Mouse (Mus musculus) stomach, embryonic 14.5 days (tissue): ENCODE results near the gene Fam222a. TPM values are rescaled to one million over a fixed set of nuclear protein-coding genes. Genes with fewer than 3 reads are reported as not detected.

ENCODE experiments used
- ATAC-seq: fragments of 200-750 bp; cut with Nextera tagmentation; 2 replicates; pipeline ENCODE4 v1.8.0; 2017; ENCODE audit warnings: low read depth, moderate TSS enrichment; ENCODE audit not compliant: insufficient number of reproducible peaks, insufficient read depth, low FRiP score
- H3K27ac ChIP-seq: fragments of 300-500 bp; sonication (generic); 2 replicates; pipeline ENCODE4 v1.5.1; 2014; ENCODE audit warnings: mild to moderate bottlenecking, low read length, moderate library complexity, mixed read lengths
- H3K27me3 ChIP-seq: fragments of 300-500 bp; sonication (generic); 2 replicates; pipeline ENCODE4 v1.6.1; 2014; ENCODE audit warnings: low read length, control low read depth, mixed read lengths; ENCODE audit not compliant: control insufficient read depth, insufficient read depth
- H3K36me3 ChIP-seq: fragments of 300-500 bp; sonication (generic); 2 replicates; pipeline ENCODE4 v1.6.1; 2014; ENCODE audit warnings: mild to moderate bottlenecking, control low read depth, low read length, moderate library complexity, mixed read lengths; ENCODE audit not compliant: control insufficient read depth, insufficient read depth
- H3K4me1 ChIP-seq: fragments of 300-500 bp; sonication (generic); 2 replicates; pipeline ENCODE4 v1.6.1; 2014; ENCODE audit warnings: low read length, control low read depth, mixed read lengths; ENCODE audit not compliant: control insufficient read depth, insufficient read depth
- H3K4me2 ChIP-seq: fragments of 300-500 bp; sonication (generic); replicated peaks from 2 replicates; pipeline ENCODE4 v1.6.1; 2014; ENCODE audit warnings: low read depth, low read length, control low read depth
- H3K4me3 ChIP-seq: fragments of 300-500 bp; sonication (generic); 2 replicates; pipeline ENCODE4 v1.5.1; 2014; ENCODE audit warnings: low read depth, low read length, control low read depth
- H3K9ac ChIP-seq: fragments of 300-500 bp; sonication (generic); replicated peaks from 2 replicates; pipeline ENCODE4 v1.6.1; 2014; ENCODE audit warnings: low read depth, mild to moderate bottlenecking, control low read depth, low read length, moderate library complexity, mixed read lengths
- H3K9me3 ChIP-seq: fragments of 300-500 bp; sonication (generic); 2 replicates; pipeline ENCODE4 v1.6.1; 2016; ENCODE audit warnings: low read depth, low read length, control low read depth; ENCODE audit not compliant: control insufficient read depth
- WGBS: fragments of 180-500 bp; shearing (Covaris S2); extraction: QIAGEN DNeasy Blood & Tissue Kit; methylation state at CpG from one replicate; pipeline ENCODE4 v1.1.7; 2014; 5-methylcytosine and 5-hydroxymethylcytosine counted together
- polyA plus RNA-seq: library from polyadenylated mRNA; unstranded; fragments of >200 nt; fragmentation: Nextera tagmentation; extraction: Ambion mirVana; gene quantifications from 2 replicates; pipeline ENCODE4 v1.2.1, GENCODE M21; 2014

Fam222a gene
- polyA plus RNA-seq, 1 experiment from 2014 or later = 2.9 TPM

- Histone ChIP-seq H3K27ac (no peak overlapping the region), H3K27me3 (no peaks in the 10 kb centered on the region), H3K9me3 (no peaks in the 10 kb centered on the region), H3K36me3 (no peaks in the 10 kb centered on the region), H3K9ac (no peak overlapping the region), H3K4me3 (no peak overlapping the region), H3K4me1 (peaks cover 82% of the 10 kb centered on the region), H3K4me2 (no peak overlapping the region)
- no peak for ATAC-seq
- 71% methylated on average over 17 of the region's 17 CpGs for WGBS
These were observed 22.5 kb downstream of the Fam222a start for GRCm38 (mm10) chr5:114590043-114590913.

GRCm38 (mm10) chr5:114591151-114591561, 23.3 kb downstream of the Fam222a start:
- no peak overlapping the region for H3K4me2 ChIP-seq
- 29% methylated on average over 15 of the region's 15 CpGs for WGBS
- H3K9ac ChIP-seq = no peak overlapping the region
- H3K27ac ChIP-seq = no peak overlapping the region
- peaks cover 74% of the 10 kb centered on the region for H3K4me1 ChIP-seq
- H3K36me3 ChIP-seq = no peaks in the 10 kb centered on the region
- H3K9me3 ChIP-seq = no peaks in the 10 kb centered on the region
- H3K4me3 ChIP-seq = no peak overlapping the region
- ATAC-seq = no peak
- H3K27me3 ChIP-seq = no peaks in the 10 kb centered on the region

GRCm38 (mm10) chr5:114592463-114593160, 24.8 kb downstream of the Fam222a start:
- H3K9ac ChIP-seq = no peak overlapping the region
- 74% methylated on average over 19 of the region's 19 CpGs for WGBS
- peaks cover 76% of the 10 kb centered on the region for H3K4me1 ChIP-seq
- ATAC-seq = no peak
- H3K9me3 ChIP-seq = no peaks in the 10 kb centered on the region
- H3K27me3 ChIP-seq = no peaks in the 10 kb centered on the region
- no peak overlapping the region for H3K27ac ChIP-seq
- no peaks in the 10 kb centered on the region for H3K36me3 ChIP-seq
- H3K4me3 ChIP-seq = no peak overlapping the region
- H3K4me2 ChIP-seq = no peak overlapping the region

- Histone ChIP-seq H3K4me2 (no peak overlapping the region), H3K4me1 (peaks cover 70% of the 10 kb centered on the region), H3K36me3 (no peaks in the 10 kb centered on the region), H3K27me3 (no peaks in the 10 kb centered on the region), H3K9me3 (no peaks in the 10 kb centered on the region), H3K27ac (no peak overlapping the region), H3K4me3 (no peak overlapping the region), H3K9ac (no peak overlapping the region)
- ATAC-seq = no peak
- 70% methylated on average over 12 of the region's 12 CpGs for WGBS
These were observed 25.5 kb downstream of the Fam222a start for GRCm38 (mm10) chr5:114593161-114593821.

GRCm38 (mm10) chr5:114593949-114594348, 26.1 kb downstream of the Fam222a start:
- 0 out of 2 replicates have a peak overlapping the region, but pooled peaks have one; percentile 25 for H3K4me2 ChIP-seq
- H3K27me3 ChIP-seq = no peaks in the 10 kb centered on the region
- H3K4me3 ChIP-seq = no peak overlapping the region
- no peak for ATAC-seq
- H3K9ac ChIP-seq = no peak overlapping the region
- H3K27ac ChIP-seq = peak overlapping the region; percentile 91
- H3K4me1 ChIP-seq = peaks cover 64% of the 10 kb centered on the region
- H3K9me3 ChIP-seq = no peaks in the 10 kb centered on the region
- WGBS = 68% methylated on average over 5 of the region's 5 CpGs
- H3K36me3 ChIP-seq = no peaks in the 10 kb centered on the region

- Histone ChIP-seq H3K4me2 (peak overlapping the region; percentile 25; the same call in 1 of the 2 replicates), H3K9me3 (no peaks in the 10 kb centered on the region), H3K4me1 (peaks cover 57% of the 10 kb centered on the region), H3K27me3 (no peaks in the 10 kb centered on the region), H3K4me3 (no peak overlapping the region), H3K9ac (no peak overlapping the region), H3K27ac (peak overlapping the region; percentile 91), H3K36me3 (no peaks in the 10 kb centered on the region)
- ATAC-seq = peak; percentile 56; the same call in 1 of the 2 replicates
- WGBS = 20% methylated on average over 15 of the region's 15 CpGs
These were observed 27.0 kb downstream of the Fam222a start for GRCm38 (mm10) chr5:114594741-114595241.

- Histone ChIP-seq H3K4me1 (peaks cover 43% of the 10 kb centered on the region), H3K4me2 (no peak overlapping the region), H3K36me3 (no peaks in the 10 kb centered on the region), H3K27ac (peak overlapping the region; percentile 17; the same call in 1 of the 2 replicates), H3K9me3 (no peaks in the 10 kb centered on the region), H3K27me3 (no peaks in the 10 kb centered on the region), H3K4me3 (no peak overlapping the region), H3K9ac (no peak overlapping the region)
- WGBS = 22% methylated on average over 10 of the region's 10 CpGs
- ATAC-seq = no peak
These were observed 28.8 kb downstream of the Fam222a start for GRCm38 (mm10) chr5:114596604-114597003.

- H3K4me1 ChIP-seq = peaks cover 37% of the 10 kb centered on the region
- H3K27me3 ChIP-seq = no peaks in the 10 kb centered on the region
- no peaks in the 10 kb centered on the region for H3K36me3 ChIP-seq
- H3K9me3 ChIP-seq = no peaks in the 10 kb centered on the region
- 38% methylated on average over 8 of the region's 8 CpGs for WGBS
- no peak overlapping the region for H3K4me3 ChIP-seq
- no peak overlapping the region for H3K9ac ChIP-seq
- peak overlapping the region; percentile 17; the same call in 1 of the 2 replicates for H3K27ac ChIP-seq
- no peak overlapping the region for H3K4me2 ChIP-seq
- no peak for ATAC-seq
These were observed 29.4 kb downstream of the Fam222a start for GRCm38 (mm10) chr5:114597222-114597621.
